Mouse (Mus musculus) hindbrain, embryonic 15.5 days (tissue): Measurements from ENCODE around the gene Tmem18. TPM values are rescaled to one million over a fixed set of nuclear protein-coding genes. Genes with fewer than 3 reads are reported as not detected.

Experiments
- ATAC-seq: fragments of 200-750 bp; cut with Nextera tagmentation; 2 replicates; pipeline ENCODE4 v1.8.0; 2017; ENCODE audit warnings: low read depth, moderate number of reproducible peaks, moderate TSS enrichment; ENCODE audit not compliant: low FRiP score
- H3K27ac ChIP-seq: fragments of 300-500 bp; sonication (generic); replicated peaks from 2 replicates; pipeline ENCODE4 v1.5.1; 2015; ENCODE audit warnings: mild to moderate bottlenecking, inconsistent platforms
- H3K27me3 ChIP-seq: fragments of 300-500 bp; sonication (generic); 2 replicates; pipeline ENCODE4 v1.6.1; 2015; ENCODE audit warnings: control low read depth, inconsistent platforms
- H3K36me3 ChIP-seq: fragments of 300-500 bp; sonication (generic); 2 replicates; pipeline ENCODE4 v1.6.1; 2015; ENCODE audit warnings: control low read depth, inconsistent platforms
- H3K4me1 ChIP-seq: fragments of 300-500 bp; sonication (generic); replicated peaks from 2 replicates; pipeline ENCODE4 v1.6.1; 2015; ENCODE audit warnings: control low read depth, inconsistent platforms
- H3K4me2 ChIP-seq: fragments of 300-500 bp; sonication (generic); 2 replicates; pipeline ENCODE4 v1.6.1; 2015; ENCODE audit warnings: moderate library complexity, mild to moderate bottlenecking, inconsistent platforms
- H3K4me3 ChIP-seq: fragments of 300-500 bp; sonication (generic); 2 replicates; pipeline ENCODE4 v1.5.1; 2015; ENCODE audit warnings: mild to moderate bottlenecking, inconsistent platforms
- H3K9ac ChIP-seq: fragments of 300-500 bp; sonication (generic); 2 replicates; pipeline ENCODE4 v1.6.1; 2015; ENCODE audit warnings: inconsistent platforms
- H3K9me3 ChIP-seq: fragments of 300-500 bp; sonication (generic); 2 replicates; pipeline ENCODE4 v1.6.1; 2016; ENCODE audit warnings: control low read depth, inconsistent platforms
- WGBS: fragments of 180-500 bp; shearing (Covaris S2); methylation state at CpG from one replicate; pipeline ENCODE4 v1.1.7; 2015; 5-methylcytosine and 5-hydroxymethylcytosine counted together
- polyA plus RNA-seq: library from polyadenylated mRNA; unstranded; fragments of >200 nt; fragmentation: Nextera tagmentation; extraction: Ambion mirVana; gene quantifications from 2 replicates; pipeline ENCODE4 v1.2.1, GENCODE M21; 2015

Gene Tmem18
- polyA plus RNA-seq: 31.3 and 33.1 TPM in 2 replicates

GRCm38 (mm10) chr12:30584356-30584740 is at the start of gene Tmem18:
Tmem18 (plus strand) TSS chr12:30584426.
- peaks cover 16% of the 10 kb centered on the region for H3K4me1 ChIP-seq
- ATAC-seq: peak; percentile 93

DNA sequence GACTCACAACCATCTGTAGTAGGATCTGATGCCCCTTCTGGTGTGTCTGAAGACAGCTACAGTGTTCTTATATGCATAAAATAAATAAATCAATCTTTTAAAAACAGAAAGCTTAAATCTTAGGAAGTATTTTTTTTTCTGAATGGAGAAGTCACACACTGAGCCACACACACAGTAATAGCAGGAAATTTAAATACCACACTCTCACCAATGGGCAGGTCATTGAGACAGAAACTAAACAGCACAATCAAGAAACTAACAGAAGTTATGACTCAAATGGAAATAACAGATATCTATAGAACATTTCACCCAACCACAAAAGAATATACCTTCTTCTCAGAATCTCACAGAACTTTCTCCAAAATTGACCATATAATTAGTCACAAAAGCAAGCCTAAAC is 26.9 kb upstream of the Tmem18 start:
- H3K27ac ChIP-seq: no peak overlapping the region
- H3K4me3 ChIP-seq: no peak overlapping the region
- no peak overlapping the region for H3K9ac ChIP-seq
- H3K4me2 ChIP-seq: no peak overlapping the region
- no peaks in the 10 kb centered on the region for H3K36me3 ChIP-seq
- no peaks in the 10 kb centered on the region for H3K27me3 ChIP-seq
- 0 out of 2 replicates have a peak, but pooled peaks cover 4% of the 10 kb centered on the region for H3K4me1 ChIP-seq
- no peak for ATAC-seq
- no peaks in the 10 kb centered on the region for H3K9me3 ChIP-seq

More at GRCm38 (mm10) chr12:30584356-30584740, at the start of gene Tmem18:
- H3K4me2 ChIP-seq: peak within 1 kb of the TSS; percentile 95
- H3K9me3 ChIP-seq: no peaks in the 10 kb centered on the region
- peak within 1 kb of the TSS; percentile 81 for H3K9ac ChIP-seq
- peaks cover 11% of the 10 kb centered on the region for H3K36me3 ChIP-seq
- H3K4me3 ChIP-seq: peak within 1 kb of the TSS; percentile 90
- peak within 1 kb of the TSS; percentile 87 for H3K27ac ChIP-seq
- WGBS: under 1% methylated on average over 35 of the region's 35 CpGs
- H3K27me3 ChIP-seq: no peaks in the 10 kb centered on the region

GRCm38 (mm10) chr12:30561411-30561810 is 22.8 kb upstream of the Tmem18 start:
- Histone ChIP-seq H3K4me3 (no peak overlapping the region), H3K27me3 (no peaks in the 10 kb centered on the region), H3K4me1 (0 out of 2 replicates have a peak, but pooled peaks cover 4% of the 10 kb centered on the region), H3K9ac (no peak overlapping the region), H3K4me2 (no peak overlapping the region), H3K36me3 (no peaks in the 10 kb centered on the region), H3K9me3 (no peaks in the 10 kb centered on the region), H3K27ac (no peak overlapping the region)
- WGBS: 27% methylated on average over 11 of the region's 11 CpGs
- no peak for ATAC-seq

DNA sequence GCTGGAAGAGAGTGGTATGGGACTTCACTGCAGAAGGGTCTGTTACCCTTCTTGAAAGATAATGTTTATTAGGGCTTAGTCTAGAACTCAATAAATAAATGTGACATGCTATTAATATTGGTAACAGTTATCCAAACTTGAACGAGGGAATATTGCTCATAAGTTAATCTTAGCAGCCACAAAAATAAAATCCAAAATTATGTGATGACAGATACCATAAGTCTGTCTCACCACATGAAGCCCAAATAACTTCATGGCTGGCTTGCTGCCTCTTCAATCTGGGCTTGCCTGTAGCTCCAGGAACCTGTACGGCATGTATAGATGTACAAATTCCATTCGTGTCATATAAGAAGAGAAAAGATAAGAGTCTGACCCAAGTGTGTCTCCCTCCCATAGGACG is 12.2 kb upstream of the Tmem18 start:
- no peak for ATAC-seq

DNA sequence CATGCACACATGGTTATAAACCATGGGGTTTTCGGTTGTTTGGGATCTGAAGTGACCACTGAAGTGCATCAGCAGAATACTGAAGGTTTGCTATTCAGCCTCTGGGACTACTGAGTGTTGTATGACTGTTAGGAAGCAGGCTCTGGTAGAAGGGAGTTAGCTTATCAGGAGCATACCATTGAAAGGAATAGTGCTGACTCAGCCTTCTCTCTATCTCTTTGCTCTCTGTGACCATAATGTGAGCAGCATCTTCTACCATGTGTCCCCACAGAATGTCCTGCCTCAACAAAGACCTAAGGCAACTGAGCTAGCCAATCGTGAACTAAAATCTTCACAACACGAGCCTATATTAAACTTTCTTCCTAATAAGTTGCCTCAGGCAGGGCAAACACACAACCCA is 8.3 kb upstream of the Tmem18 start:
- H3K4me2 ChIP-seq: no peak overlapping the region
- no peaks in the 10 kb centered on the region for H3K4me1 ChIP-seq
- H3K27me3 ChIP-seq: no peaks in the 10 kb centered on the region
- 84% methylated on average over 3 of the region's 3 CpGs for WGBS
- no peak overlapping the region for H3K4me3 ChIP-seq
- H3K9ac ChIP-seq: no peak overlapping the region
- no peaks in the 10 kb centered on the region for H3K36me3 ChIP-seq
- no peak overlapping the region for H3K27ac ChIP-seq
- ATAC-seq: no peak
- no peaks in the 10 kb centered on the region for H3K9me3 ChIP-seq

More for the DNA sequence above, 12.2 kb upstream of the Tmem18 start:
- no peak overlapping the region for H3K4me3 ChIP-seq
- no peak overlapping the region for H3K9ac ChIP-seq
- no peak overlapping the region for H3K4me2 ChIP-seq
- 90% methylated on average over 4 of the region's 4 CpGs for WGBS
- H3K9me3 ChIP-seq: no peaks in the 10 kb centered on the region
- no peaks in the 10 kb centered on the region for H3K4me1 ChIP-seq
- H3K36me3 ChIP-seq: no peaks in the 10 kb centered on the region
- H3K27ac ChIP-seq: no peak overlapping the region
- H3K27me3 ChIP-seq: no peaks in the 10 kb centered on the region

GRCm38 (mm10) chr12:30578019-30578418 is 6.2 kb upstream of the Tmem18 start:
- Histone ChIP-seq H3K9ac (no peak overlapping the region), H3K4me2 (no peak overlapping the region), H3K27ac (no peak overlapping the region), H3K4me1 (no peaks in the 10 kb centered on the region), H3K36me3 (no peaks in the 10 kb centered on the region), H3K9me3 (no peaks in the 10 kb centered on the region), H3K4me3 (no peak overlapping the region), H3K27me3 (no peaks in the 10 kb centered on the region)
- ATAC-seq: no peak
- 10% methylated on average over 5 of the region's 5 CpGs for WGBS

DNA sequence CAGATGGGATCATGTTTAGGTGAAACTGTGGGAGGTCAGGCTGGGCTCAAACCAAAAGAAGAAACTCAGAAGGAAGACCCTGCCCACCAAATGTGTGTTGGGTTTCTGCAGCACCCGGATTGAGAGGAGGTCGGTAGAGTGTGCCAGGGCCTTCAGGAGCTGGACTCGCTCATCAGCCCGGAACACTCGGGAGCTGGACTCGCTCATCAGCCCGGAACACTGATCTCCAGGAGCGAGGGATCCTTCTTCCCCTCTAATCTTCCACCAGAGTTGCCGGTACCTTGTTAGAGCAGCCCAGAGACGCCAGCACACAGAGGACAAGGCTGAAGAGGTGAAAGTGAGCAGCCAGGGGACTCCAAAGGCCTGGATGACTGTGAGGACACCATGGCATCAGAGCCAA is 2.9 kb upstream of the Tmem18 start:
- H3K36me3 ChIP-seq: no peaks in the 10 kb centered on the region
- H3K4me3 ChIP-seq: no peak overlapping the region
- H3K4me2 ChIP-seq: no peak overlapping the region
- no peak overlapping the region for H3K9ac ChIP-seq
- H3K27ac ChIP-seq: no peak overlapping the region
- H3K9me3 ChIP-seq: no peaks in the 10 kb centered on the region
- peaks cover 16% of the 10 kb centered on the region for H3K4me1 ChIP-seq
- ATAC-seq: no peak
- H3K27me3 ChIP-seq: no peaks in the 10 kb centered on the region
- 91% methylated on average over 10 of the region's 10 CpGs for WGBS

DNA sequence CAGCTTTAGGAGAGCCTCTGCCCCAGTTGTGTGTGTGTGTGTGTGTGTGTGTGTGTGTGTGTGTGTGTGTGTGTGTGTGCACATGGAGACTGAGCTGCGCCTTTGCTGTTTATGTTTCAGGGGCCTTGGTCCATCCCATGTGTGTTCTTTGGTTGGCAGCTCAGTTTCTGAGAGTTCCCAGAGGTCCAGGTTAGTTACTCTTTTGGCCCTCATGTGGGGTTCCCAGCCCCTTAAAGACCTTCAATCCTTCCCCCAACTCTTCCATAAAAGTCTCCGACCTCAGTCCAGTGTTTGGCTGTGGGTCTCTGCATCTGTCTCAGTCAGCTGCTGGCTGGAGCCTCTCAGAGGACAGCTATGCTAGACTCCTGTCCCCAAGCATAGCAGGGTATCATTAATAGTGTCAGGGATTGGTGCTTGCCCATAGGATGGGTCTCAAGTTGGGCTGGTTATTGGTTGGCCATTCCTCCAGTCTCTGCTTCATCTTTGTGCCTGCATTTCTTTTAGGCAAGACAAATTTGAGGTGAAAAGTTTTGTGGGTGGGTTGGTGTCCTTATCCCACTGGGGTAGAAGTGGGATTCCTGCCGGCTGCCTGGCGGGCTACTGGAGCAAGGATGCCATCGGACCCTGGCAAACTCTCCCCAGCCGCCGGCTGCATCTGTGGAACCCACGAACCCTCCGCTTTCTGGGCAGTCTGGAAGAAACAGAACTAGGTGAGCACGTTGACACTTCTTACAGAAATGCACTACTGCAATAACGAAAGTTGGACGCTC is 455 bp upstream of the Tmem18 start:
- Histone ChIP-seq H3K27ac (peak overlapping the region; percentile 87), H3K27me3 (no peaks in the 10 kb centered on the region), H3K9me3 (no peaks in the 10 kb centered on the region), H3K4me3 (peak overlapping the region; percentile 90), H3K9ac (peak overlapping the region; percentile 81), H3K4me2 (peak overlapping the region; percentile 95), H3K4me1 (peaks cover 16% of the 10 kb centered on the region), H3K36me3 (peaks cover 5% of the 10 kb centered on the region; the same call in 1 of the 2 replicates)
- WGBS: 16% methylated on average over 12 of the region's 12 CpGs
- ATAC-seq: peak; percentile 35

DNA sequence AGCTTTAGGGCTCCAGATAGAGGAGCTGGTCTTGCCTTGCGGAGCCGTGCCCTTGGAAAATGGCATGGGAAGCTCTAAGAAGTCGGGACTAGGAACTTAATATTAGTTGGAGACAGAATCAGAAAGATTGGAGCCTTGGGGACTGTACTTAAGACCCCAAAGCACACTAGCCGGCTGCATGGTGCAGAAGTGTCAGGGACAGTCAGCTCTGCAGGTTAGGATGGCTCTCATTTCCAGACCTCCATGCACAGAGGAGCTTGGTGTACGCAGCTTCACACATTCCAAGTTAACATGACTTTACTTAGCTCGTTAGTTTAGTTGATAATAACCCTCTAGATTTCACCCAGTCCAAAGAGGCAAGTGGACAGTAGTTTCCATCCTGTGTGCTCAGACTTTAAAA is 637 bp downstream of the Tmem18 start:
- H3K9me3 ChIP-seq: no peaks in the 10 kb centered on the region
- WGBS: 12% methylated on average over 6 of the region's 6 CpGs
- ATAC-seq: 0 out of 2 replicates have a peak, but pooled peaks have one; percentile 15

DNA sequence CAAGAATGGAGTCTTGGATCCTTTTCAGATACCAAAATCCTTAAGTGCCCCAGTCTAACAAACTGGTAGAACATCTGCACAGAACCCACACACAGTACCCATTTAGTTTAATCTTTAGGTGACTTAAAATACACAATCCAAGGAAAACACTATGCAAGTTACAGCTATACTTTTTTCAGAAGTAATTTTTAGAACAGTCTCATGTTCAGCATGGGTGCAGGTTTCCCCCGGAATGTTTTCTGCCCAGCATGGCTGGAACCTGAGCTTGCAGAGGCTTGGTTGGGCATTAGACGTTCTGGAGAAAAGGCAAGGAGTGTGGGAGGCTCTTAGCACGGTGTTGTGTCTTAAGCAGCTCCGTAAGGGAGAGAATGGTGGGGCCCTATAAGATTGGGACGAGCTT is 7.6 kb downstream of the Tmem18 start:
- H3K4me3 ChIP-seq: no peak overlapping the region
- no peak overlapping the region for H3K4me2 ChIP-seq
- no peaks in the 10 kb centered on the region for H3K27me3 ChIP-seq
- ATAC-seq: no peak
- no peaks in the 10 kb centered on the region for H3K9me3 ChIP-seq
- no peak overlapping the region for H3K27ac ChIP-seq
- H3K4me1 ChIP-seq: no peaks in the 10 kb centered on the region
- peaks cover 29% of the 10 kb centered on the region for H3K36me3 ChIP-seq
- 90% methylated on average over 5 of the region's 5 CpGs for WGBS
- H3K9ac ChIP-seq: no peak overlapping the region

More for the DNA sequence above, 637 bp downstream of the Tmem18 start:
- Histone ChIP-seq H3K27ac (peak overlapping the region; percentile 87), H3K9ac (peak overlapping the region; percentile 81), H3K4me2 (peak overlapping the region; percentile 95), H3K4me1 (peaks cover 16% of the 10 kb centered on the region), H3K36me3 (peaks cover 13% of the 10 kb centered on the region), H3K27me3 (no peaks in the 10 kb centered on the region), H3K4me3 (peak overlapping the region; percentile 90)

DNA sequence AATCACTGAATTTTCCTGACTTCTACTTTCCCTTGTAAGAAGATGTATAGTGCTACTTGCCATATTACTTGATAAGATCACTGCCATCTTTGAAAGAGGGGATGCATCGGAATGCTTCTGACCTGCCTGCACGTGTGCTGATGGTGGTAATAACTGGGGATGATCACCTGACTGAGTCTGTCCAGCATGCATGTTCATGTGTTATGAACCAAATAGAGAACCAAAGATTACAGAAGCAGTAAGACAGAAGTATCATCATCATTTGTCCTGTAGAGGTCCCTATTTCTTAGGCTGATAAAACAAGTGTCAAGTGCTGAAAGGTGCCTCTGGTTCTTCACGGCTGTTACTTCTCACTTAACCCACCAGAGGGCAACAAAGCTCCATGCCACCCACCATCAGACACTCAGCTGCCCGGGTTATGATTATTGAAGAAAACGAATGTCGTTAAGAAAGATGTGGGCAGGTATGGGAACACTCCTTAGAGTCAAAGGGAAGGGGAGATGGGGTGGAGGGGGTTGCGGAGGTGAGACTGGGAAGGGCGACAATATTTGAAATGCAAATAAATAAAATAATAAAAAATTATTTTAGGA is 12.7 kb downstream of the Tmem18 start:
- no peaks in the 10 kb centered on the region for H3K27me3 ChIP-seq
- 36% methylated on average over 8 of the region's 8 CpGs for WGBS
- peak; percentile 76; the same call in 1 of the 2 replicates for ATAC-seq
- peaks cover 2% of the 10 kb centered on the region; the same call in 1 of the 2 replicates for H3K36me3 ChIP-seq
- H3K4me2 ChIP-seq: no peak overlapping the region
- H3K4me1 ChIP-seq: no peaks in the 10 kb centered on the region
- H3K9ac ChIP-seq: no peak overlapping the region
- no peaks in the 10 kb centered on the region for H3K9me3 ChIP-seq
- H3K4me3 ChIP-seq: no peak overlapping the region
- H3K27ac ChIP-seq: no peak overlapping the region

- Histone ChIP-seq H3K9ac (no peak overlapping the region), H3K4me1 (no peaks in the 10 kb centered on the region), H3K27me3 (no peaks in the 10 kb centered on the region), H3K36me3 (no peaks in the 10 kb centered on the region), H3K27ac (no peak overlapping the region), H3K4me2 (no peak overlapping the region), H3K9me3 (no peaks in the 10 kb centered on the region), H3K4me3 (no peak overlapping the region)
- ATAC-seq: no peak
- WGBS: 40% methylated on average over 3 of the region's 3 CpGs
These were observed 14.7 kb downstream of the Tmem18 start for GRCm38 (mm10) chr12:30598955-30599354.
